Mouse (Mus musculus): Measurements from ENCODE around the gene Mical1.

DNA sequence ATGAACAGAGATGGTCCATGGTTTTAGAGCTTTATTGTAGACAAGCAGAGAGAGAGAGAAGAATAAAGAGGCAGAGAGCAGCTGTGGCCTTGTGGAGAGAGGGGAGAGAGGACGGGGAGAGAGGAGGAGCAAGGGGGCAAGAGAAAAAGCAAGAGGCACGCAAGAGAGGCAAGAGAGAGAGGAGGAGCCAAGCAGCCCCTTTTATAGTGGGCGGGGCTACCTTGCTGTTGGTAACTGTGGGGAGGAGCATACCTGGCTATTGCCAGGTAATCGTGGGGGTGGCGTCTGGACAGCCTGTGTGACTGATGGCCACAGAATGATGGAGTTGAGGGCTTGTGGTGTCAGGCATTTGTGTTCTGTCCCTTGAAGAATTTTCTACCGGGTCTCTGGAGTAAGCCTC lies 49.7 kb upstream of the Mical1 start:
- no peak for TF ChIP-seq EP300 (IDR thresholded peaks at IDR 0.05; ENCODE audit: low read depth)
- no peak for TF ChIP-seq CTCF (IDR thresholded peaks at IDR 0.05; ENCODE audit: low read depth)
